Mouse (Mus musculus) frontal cortex, postnatal 10 days (tissue): ENCODE data around the gene Slc19a2.
A peak's percentile ranks its signal among the peaks of the same experiment; 100 is the strongest.
"Not testable (repeated sequence)": the region's sequence is repeated elsewhere in the genome, so short reads cannot be mapped to it uniquely, and the experiment has no call there.

Experiments used
- DNase-seq, 2 experiments: peaks; one replicate each; pipeline ENCODE4 v3.0.0; 2022; ENCODE audit warnings: low spot score in 2 of 2, mixed read lengths in 1 of 2

The Slc19a2 gene

GRCm38 (mm10) chr1:164248465-164249331 is at the start of gene Slc19a2:
Gene Slc19a2 (plus strand): TSS chr1:164249046.
- peak; percentile 94 to 97 for DNase-seq

DNA sequence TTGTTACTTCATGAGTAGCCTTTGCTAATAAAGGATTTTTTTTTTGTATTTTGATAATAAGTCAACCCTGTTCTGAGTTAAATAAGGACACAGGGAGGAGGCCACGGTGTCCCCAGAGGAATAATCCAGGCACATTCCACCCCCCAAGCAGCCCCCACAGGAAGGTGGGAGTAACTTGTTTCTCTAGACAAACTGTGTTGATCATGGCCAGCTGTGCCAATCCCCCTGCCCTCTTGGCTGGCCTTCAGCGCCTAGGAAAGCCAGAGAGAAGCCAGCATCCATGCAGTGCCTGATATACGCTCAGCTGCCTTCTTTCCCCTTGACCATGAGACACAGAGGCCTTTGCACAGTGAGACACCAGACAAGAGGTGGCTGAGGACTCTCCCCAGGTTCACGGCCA is 49.3 kb upstream of the Slc19a2 start:
- DNase-seq: no peak

DNA sequence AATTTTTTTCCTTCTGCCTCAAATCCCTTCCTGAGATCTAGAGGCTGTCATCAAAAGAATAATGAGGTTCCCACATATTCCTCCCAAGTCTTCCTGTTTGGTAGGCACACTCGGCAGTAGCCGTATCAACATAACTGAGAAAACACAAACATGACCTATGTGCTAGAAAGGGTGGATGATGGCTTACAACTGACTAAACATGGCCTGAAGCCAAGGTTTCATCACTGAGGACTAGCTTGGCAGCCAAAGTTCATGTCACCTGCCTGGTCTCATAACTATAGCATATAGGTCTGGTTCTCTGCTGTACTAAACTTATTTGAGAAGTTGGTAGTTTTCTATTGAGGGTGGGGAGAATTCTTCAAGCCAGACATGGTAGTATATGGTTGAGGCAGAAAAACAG is 40.4 kb upstream of the Slc19a2 start:
- DNase-seq: no peak

- DNase-seq: no peak
Observed at GRCm38 (mm10) chr1:164210899-164211298, 37.9 kb upstream of the Slc19a2 start.

DNA sequence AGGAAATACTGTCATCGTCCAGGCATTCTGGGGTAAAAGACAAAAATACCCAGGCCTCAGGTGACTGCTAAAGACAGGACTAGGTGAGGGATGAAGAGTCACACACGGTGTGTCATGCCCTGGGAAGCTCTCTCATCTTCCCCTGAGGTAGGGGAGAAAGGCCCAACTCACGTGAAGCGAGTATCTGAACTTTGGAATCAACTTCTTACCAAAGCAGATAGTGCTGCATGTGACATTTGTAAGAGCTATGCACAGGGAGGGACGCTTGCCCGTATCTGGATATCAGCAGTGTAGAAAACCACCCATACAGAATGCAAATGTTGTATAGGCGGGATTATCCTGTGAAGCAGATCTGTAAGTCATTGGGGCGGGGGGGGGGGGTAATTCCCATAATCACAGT is 36.2 kb upstream of the Slc19a2 start:
- no peak for DNase-seq

- DNase-seq: no peak
Observed at GRCm38 (mm10) chr1:164214190-164214589, 34.7 kb upstream of the Slc19a2 start.

- DNase-seq: no peak
Observed at GRCm38 (mm10) chr1:164215097-164215496, 33.7 kb upstream of the Slc19a2 start.

- no peak for DNase-seq
Observed at GRCm38 (mm10) chr1:164215540-164215939, 33.3 kb upstream of the Slc19a2 start.

DNA sequence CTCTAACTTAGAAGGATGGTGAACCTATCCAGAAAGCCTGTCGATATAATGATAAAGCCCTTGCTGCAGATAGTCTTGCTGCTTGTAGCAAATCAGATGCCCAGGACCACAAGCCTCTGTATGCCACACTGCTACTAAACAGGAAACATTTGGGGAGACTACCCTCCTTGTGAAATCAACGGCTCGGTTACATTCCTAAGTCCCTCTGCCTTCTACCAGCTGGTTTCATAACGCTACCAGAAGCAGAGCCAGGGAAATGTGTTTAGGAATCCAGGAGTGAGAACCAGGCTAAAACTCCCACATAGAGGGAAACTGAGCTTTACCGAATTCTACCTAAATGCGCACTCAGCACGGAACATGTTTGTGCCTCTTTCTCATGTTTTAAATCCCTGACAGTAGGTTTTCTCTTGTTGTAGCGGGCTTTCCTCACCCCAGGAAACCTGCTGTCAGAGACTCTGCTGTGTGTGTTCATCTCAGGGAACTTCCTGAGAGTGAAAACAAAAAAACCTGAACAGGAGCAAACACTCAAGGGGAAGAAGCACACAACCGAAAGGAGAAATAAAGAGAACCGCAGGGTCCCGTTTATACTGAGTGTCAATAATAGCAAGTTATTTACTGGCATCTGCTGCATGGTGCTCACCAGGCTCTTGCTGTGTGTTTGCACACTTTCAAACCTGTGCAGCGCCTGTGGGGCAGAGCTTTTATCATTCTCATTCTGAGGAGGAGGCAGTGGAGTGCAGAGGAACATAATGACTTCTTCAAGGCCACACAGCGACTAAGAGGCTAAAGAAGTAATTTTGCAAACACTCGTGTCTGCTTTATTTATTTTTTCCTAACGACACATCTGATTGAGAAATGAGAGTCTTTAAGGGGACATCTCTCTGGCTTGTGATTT is 30.8 kb upstream of the Slc19a2 start:
- DNase-seq: no peak

- no peak for DNase-seq
Observed at GRCm38 (mm10) chr1:164220261-164220660, 28.6 kb upstream of the Slc19a2 start.

GRCm38 (mm10) chr1:164223089-164223488 is 25.8 kb upstream of the Slc19a2 start:
- DNase-seq: no peak

DNA sequence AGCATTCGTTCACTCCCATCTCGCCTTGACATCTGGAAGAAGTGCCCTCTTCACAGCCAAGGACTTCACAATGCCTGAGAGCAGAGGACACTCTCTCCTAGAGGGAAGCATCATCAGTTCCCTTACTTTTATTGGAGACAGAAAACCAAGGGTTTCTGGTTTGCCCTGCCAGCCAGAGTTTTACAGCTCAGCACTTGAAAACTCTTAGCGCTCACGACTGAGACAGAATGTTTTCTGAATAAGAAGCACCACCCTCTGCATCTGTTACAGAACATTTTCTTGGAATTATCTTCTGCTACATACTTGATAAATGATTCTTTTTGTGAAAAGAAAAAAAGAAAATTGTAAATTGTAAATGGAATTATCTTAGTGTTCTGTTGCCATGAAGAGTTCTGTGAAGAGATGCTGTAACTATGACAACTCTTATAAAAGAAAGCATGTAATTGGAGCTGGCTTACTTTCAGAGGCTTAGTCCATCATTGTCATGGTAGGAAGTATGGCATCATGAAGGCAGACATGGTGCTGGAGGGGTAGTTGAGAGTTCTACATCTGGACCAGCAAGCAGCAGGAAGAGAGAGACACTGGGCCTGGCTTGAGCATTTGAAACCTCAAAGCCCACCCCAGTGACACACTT is 16.8 kb upstream of the Slc19a2 start:
- not testable (repeated sequence) for DNase-seq

DNA sequence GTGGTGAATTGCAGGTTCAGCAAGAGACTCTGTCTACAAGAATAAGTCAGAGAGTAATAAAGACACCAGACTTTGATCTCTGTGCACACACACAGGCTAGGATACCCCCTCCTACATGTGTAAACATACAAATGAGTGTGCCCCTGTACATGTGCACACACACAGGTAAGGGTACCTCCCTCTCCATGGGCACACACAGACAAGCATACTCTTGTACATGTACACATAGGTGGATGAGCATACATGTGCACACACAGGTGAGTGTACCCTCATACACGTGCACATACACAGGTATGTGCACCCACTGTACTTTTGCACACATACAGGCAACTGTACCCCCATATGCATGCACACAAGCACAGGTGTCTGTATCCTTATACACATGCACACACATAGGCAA is 15.4 kb upstream of the Slc19a2 start:
- no peak for DNase-seq

DNA sequence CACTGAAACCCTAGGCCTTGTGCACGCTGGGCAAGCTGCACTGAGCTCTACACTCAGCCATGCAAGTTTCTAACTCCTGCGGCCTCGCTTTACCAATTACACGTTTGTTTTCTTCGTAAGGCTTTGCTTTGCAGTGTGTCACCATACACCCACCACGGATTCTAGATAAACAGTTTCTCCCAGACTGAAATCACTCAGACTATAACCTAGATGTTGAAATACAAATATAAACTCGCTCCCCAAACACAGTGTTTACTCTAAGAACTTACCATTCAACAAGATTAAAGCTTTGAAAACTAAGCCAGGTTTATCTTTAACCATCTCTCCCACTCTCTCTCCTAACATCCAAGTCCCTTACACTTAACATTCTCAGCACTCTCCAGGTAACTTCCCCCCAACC is 13.8 kb upstream of the Slc19a2 start:
- no peak for DNase-seq

- no peak for DNase-seq
Observed at GRCm38 (mm10) chr1:164236078-164236477, 12.8 kb upstream of the Slc19a2 start.

DNA sequence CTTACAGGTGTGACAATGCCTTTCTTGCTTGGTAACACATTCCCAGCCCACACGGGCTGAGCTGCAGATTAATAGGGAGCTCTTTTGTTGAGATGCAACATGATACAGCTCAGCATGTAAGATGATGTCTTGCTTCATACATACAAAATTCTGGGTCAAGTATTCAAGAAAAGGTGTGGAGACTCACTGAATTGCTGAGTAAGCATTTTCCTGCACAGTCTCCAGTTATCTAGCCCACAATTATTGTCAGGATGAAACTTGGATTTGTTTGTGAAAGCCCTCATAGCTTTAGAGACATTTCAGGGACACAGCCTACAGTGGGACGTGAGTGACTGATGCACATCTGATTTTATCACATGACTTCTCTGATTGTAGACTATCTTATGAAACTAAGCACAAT is 7.4 kb upstream of the Slc19a2 start:
- no peak for DNase-seq

DNA sequence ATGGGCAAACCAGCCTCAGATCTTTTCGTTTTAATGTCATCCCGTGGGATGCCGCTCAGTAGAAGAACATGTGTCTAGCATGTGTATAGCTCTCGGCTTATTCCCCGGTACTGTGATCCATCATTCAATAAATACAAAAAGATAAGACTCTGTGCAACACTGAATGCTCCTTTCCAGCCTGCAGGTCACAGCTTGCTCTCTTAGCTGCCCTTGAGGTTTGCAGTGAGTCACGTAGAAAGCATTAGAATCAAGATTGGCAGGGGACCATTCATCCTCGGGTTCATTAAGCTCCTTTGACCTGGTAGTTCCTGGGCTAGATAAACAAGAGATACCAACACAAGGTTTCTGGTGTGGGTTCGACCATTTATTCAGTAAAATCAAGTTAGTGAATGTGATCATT is 6.0 kb upstream of the Slc19a2 start:
- no peak for DNase-seq

DNA sequence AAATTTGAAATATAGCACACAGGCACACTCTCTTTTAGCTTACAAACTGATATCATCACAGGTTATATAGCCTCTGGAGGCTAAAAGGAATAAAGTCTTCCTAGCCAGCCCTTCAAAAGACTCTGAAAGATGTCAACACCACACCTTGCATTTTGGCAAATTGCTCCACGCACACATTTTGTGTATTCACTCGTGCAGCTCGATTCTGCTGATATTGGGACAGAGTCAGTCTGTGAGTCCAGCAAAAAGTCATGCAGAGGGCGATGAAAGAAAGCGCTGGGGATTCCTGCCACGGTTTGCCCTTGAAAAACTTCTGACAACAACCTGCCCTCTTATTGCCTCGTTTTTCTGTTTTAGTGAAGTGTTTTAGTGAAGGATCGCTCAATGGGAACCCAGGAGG is 1.4 kb upstream of the Slc19a2 start:
- no peak for DNase-seq

DNA sequence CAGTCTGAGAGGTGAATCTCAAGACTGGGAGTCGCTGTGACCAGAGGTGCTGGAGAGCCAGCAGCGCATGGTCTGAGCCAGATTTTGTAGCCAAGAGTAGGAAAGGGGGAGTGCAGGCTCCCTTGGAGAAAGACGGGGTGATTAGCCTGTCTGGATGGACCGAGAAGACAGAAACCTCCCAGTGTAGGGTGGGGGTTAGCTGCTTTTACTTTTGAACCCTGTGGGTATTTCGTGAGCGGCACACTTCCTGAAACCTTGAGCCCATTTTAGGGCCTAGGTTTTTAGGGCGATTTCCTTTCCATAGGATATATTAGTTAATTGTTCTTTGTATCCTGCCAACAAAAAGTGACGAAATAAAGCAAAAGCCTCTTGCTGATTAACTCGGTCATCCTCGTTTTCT is 875 bp upstream of the Slc19a2 start:
- DNase-seq: no peak

GRCm38 (mm10) chr1:164249332-164249711 is 476 bp downstream of the Slc19a2 start:
- DNase-seq: peak in 1 of 2 experiments; percentile 31

DNA sequence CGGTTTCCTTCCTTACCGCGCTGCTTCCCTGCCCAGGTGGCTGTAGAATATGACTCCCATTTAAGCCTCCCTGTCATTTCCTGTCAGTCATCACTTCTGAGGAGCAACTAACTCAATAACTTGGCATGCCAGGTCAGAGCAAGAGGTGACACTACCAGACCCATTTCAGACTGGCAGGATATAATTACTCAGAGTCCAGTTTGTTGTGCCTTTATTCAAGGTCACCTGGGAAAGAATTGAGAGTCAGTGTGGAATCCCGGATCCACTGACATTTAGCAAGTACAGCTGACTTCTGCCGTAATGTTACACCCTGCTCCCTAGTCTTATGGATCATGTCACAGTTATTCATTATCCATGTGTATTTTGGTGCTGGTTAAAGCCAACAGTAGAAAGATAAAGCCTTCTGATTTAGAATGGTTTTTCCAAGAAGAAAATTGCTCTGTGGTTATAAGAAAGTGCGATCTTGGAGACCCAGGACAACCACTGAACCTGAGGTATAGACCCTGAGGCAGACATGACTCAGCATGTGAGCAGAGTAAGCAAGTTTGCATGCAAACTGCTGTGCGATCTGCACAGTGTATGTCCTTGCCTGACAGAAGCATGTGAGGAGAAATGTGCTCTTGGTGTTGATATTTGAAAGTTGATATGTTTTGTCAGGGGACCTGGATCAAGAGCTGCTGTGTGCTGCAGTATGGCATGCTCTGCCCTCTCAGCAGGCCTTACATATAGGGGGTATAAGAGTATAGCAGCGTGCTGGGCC is 1.7 kb downstream of the Slc19a2 start:
- no peak for DNase-seq

GRCm38 (mm10) chr1:164251438-164251837 is 2.6 kb downstream of the Slc19a2 start:
- no peak for DNase-seq
